Comparison of ENCODE assay signal across 10 mouse cellular contexts in the genomic region with DNA sequence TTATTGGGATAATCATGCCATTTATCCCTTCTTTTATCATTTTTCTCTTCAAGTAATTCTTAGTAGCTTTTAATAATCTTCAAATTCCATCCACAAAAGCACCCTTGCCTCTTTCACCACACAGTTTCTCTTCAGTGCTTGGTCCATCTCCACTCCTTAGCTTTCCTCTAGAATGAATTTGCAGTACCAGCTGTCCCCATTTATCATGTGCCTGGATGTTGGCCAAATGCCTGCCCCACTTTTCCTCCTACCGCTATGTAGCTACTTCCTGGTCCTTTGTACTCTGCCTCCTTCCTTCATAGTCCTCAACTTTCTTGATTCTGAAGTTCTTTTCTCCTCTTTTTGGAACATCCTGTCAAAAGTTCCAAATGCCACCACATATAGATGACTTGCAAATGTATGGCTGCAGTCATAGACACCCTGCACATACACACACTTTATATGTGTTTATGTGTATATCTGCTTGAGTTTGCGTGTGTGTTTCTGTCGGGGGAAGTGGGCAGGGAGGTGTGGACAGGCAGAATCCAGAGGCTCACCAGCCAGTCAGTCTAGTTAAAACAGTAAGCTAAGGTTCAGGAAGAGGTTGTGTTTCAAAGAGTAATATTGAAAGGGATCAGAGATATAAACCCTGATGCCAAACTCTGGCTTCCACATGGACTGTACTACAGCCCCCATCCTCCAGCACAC.
A peak's percentile ranks its signal among the peaks of the same experiment; 100 is the strongest.
DNase-seq lines count a peak whose midpoint lies in the region; ATAC-seq and TF ChIP-seq lines count a peak whose summit lies in the region.
"Had no signal": no experiment of that assay in that cellular context is flagged by ENCODE, and none has a peak within 500 bp of the region (broad histone marks: within the 10 kb centered on the region; RNA-seq: fewer than 3 reads in every experiment).

No protein-coding gene starts in this region.

- ATAC-seq in kidney, embryonic 15.5 days (replicated peaks; ENCODE audit: low FRiP score) = no peak
- no peak for ATAC-seq in lung, embryonic 15.5 days (ENCODE audit: borderline replicate concordance, extremely low read depth, low FRiP score, low TSS enrichment)
- ATAC-seq in inflammation-experienced regulatory T-cells, adult 6 months = no peak

- H3K27me3 ChIP-seq in kidney, adult 2 months (replicated peaks; ENCODE audit: control insufficient read depth, insufficient read depth, low read length) = no peaks in the 10 kb centered on the region
- no peaks in the 10 kb centered on the region for H3K27me3 ChIP-seq in kidney, embryonic 15.5 days
- no peaks in the 10 kb centered on the region for H3K27me3 ChIP-seq in lung, embryonic 15.5 days
- H3K27me3 ChIP-seq: embryonic facial prominence, embryonic 12.5 days had no signal

- no peak overlapping the region for H3K27ac ChIP-seq in kidney, adult 2 months (ENCODE audit: insufficient read depth, low read depth, low read length)
- no peak overlapping the region for H3K27ac ChIP-seq in kidney, embryonic 15.5 days
- H3K27ac ChIP-seq in lung, embryonic 15.5 days = peak overlapping the region; percentile 27; the same call in 1 of the 2 replicates
- H3K27ac ChIP-seq: embryonic facial prominence, embryonic 12.5 days; macrophage had no signal

- H3K9me3 ChIP-seq in kidney, embryonic 15.5 days (replicated peaks) = no peaks in the 10 kb centered on the region
- H3K9me3 ChIP-seq in lung, embryonic 15.5 days = no peaks in the 10 kb centered on the region
- H3K9me3 ChIP-seq: embryonic facial prominence, embryonic 12.5 days had no signal

- H3K4me2 ChIP-seq in kidney, embryonic 15.5 days = no peak overlapping the region
- 0 out of 2 replicates have a peak overlapping the region, but pooled peaks have one; percentile 16 for H3K4me2 ChIP-seq in lung, embryonic 15.5 days
- H3K4me2 ChIP-seq: embryonic facial prominence, embryonic 12.5 days had no signal

- no peak for TF ChIP-seq CTCF in kidney, adult 2 months (conservative IDR thresholded peaks at IDR 0.05; ENCODE audit: insufficient read depth, insufficient read length, low read depth, low read length)

- TF ChIP-seq POLR2A in kidney, adult 2 months (IDR thresholded peaks at IDR 0.05; ENCODE audit: low read depth, low read length) = no peak

- no peaks in the 10 kb centered on the region for H3K36me3 ChIP-seq in kidney, adult 2 months (ENCODE audit: control insufficient read depth, insufficient read depth, low read length)
- H3K36me3 ChIP-seq in kidney, embryonic 15.5 days = no peaks in the 10 kb centered on the region
- no peaks in the 10 kb centered on the region for H3K36me3 ChIP-seq in lung, embryonic 15.5 days
- H3K36me3 ChIP-seq: embryonic facial prominence, embryonic 12.5 days had no signal

- H3K9ac ChIP-seq in kidney, embryonic 15.5 days = no peak overlapping the region
- H3K9ac ChIP-seq in lung, embryonic 15.5 days = no peak overlapping the region
- H3K9ac ChIP-seq: embryonic facial prominence, embryonic 12.5 days had no signal

- H3K4me3 ChIP-seq in kidney, adult 2 months (ENCODE audit: insufficient read depth, low read depth, low read length) = no peak overlapping the region
- H3K4me3 ChIP-seq in kidney, embryonic 15.5 days (replicated peaks) = no peak overlapping the region
- H3K4me3 ChIP-seq in lung, embryonic 15.5 days = no peak overlapping the region
- H3K4me3 ChIP-seq: embryonic facial prominence, embryonic 12.5 days had no signal

- peak; percentile 22 for DNase-seq in kidney, adult 2 months
- DNase-seq in NIH3T3 (ENCODE audit: low read depth) = peak; percentile 2
- DNase-seq in cerebellum, postnatal 36 days = peak; percentile 26 to 35
- no peak for DNase-seq in testis, postnatal 10 days (ENCODE audit: low spot score)
- DNase-seq in urinary bladder, adult 2 months (ENCODE audit: low spot score) = no peak

- no peaks in the 10 kb centered on the region for H3K4me1 ChIP-seq in kidney, adult 2 months (ENCODE audit: control insufficient read depth, insufficient read depth, low read length)
- 0 out of 2 replicates have a peak, but pooled peaks cover 5% of the 10 kb centered on the region for H3K4me1 ChIP-seq in kidney, embryonic 15.5 days
- peaks cover 13% of the 10 kb centered on the region for H3K4me1 ChIP-seq in lung, embryonic 15.5 days
- H3K4me1 ChIP-seq: embryonic facial prominence, embryonic 12.5 days had no signal

- WGBS in kidney, adult 2 months = 54% methylated on average over 3 of the region's 3 CpGs
- WGBS in kidney, embryonic 15.5 days = 68% methylated on average over 3 of the region's 3 CpGs
- 38% methylated on average over 3 of the region's 3 CpGs for WGBS in lung, embryonic 15.5 days

Comparison
In these comparisons a context has a peak if more than half of its experiments do, and no peak if none do; other contexts are left out.
1. DNase-seq: peak in kidney, adult 2 months (single experiment), NIH3T3 (single experiment) and cerebellum, postnatal 36 days (2 of 2); none in testis, postnatal 10 days (single experiment) and urinary bladder, adult 2 months (single experiment).